ENCODE assay signal across 37 mouse cellular contexts in the genomic region with DNA sequence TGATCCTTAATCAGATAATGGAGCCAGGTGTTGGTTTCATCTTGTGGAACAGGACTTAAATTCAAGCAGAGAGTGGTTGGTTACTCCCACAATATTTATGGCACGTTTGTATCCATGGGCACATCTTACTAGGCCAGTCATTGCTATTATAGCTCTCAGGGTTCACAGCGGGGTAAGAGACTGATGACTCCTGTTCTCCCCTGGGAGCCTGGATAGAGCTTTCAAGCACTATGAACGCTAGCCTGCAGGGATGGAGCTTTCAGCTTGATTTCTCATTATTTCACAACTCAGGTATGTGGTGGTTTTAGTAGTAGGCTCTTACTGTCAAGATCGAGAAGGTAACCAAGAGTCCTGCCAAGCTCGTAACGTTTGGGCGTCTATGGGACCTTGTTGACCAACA. TPM values are rescaled to one million over a fixed set of nuclear protein-coding genes. Genes with fewer than 3 reads are reported as not detected.
"Had no signal": no experiment of that assay in that cellular context is flagged by ENCODE, and none has a peak within 500 bp of the region (broad histone marks: within the 10 kb centered on the region; RNA-seq: fewer than 3 reads in every experiment).

No protein-coding gene starts in this region.

- H3K9ac ChIP-seq: embryonic facial prominence, embryonic 12.5 days; embryonic facial prominence, embryonic 13.5 days; embryonic facial prominence, embryonic 15.5 days; forebrain, embryonic 12.5 days; forebrain, embryonic 13.5 days; forebrain, embryonic 15.5 days; forebrain, postnatal 0 days had no signal

- H3K27me3 ChIP-seq: embryonic facial prominence, embryonic 12.5 days; embryonic facial prominence, embryonic 13.5 days; embryonic facial prominence, embryonic 15.5 days; forebrain, embryonic 12.5 days; forebrain, embryonic 13.5 days; forebrain, embryonic 15.5 days had no signal

- ATAC-seq: forebrain, embryonic 13.5 days; forebrain, embryonic 14.5 days; forebrain, embryonic 15.5 days; forebrain, embryonic 16.5 days; forebrain, postnatal 0 days had no signal

- H3K4me1 ChIP-seq: embryonic facial prominence, embryonic 10.5 days; embryonic facial prominence, embryonic 12.5 days; embryonic facial prominence, embryonic 13.5 days; embryonic facial prominence, embryonic 15.5 days; forebrain, embryonic 10.5 days; forebrain, embryonic 12.5 days; forebrain, embryonic 13.5 days; forebrain, embryonic 15.5 days had no signal

- DNase-seq: cerebellum, adult 8-10 months; cerebellum, adult 9-10 months; cerebellum, adult 9-11 months; cerebellum, postnatal 10 days; cerebellum, postnatal 14 days; cerebellum, postnatal 25 days; cerebellum, postnatal 36 days; embryo, embryonic 11 days; forebrain, postnatal 0 days; gastrocnemius, adult 2 months; gastrocnemius, postnatal 10 days; gastrocnemius, postnatal 14 days; gastrocnemius, postnatal 25 days; gastrocnemius, postnatal 36 days; heart, adult 2 months had no signal

- H3K4me3 ChIP-seq: embryonic facial prominence, embryonic 10.5 days; embryonic facial prominence, embryonic 12.5 days; embryonic facial prominence, embryonic 13.5 days; embryonic facial prominence, embryonic 15.5 days; erythroblast, embryonic 14.5 days; forebrain, embryonic 10.5 days; forebrain, embryonic 12.5 days; forebrain, embryonic 13.5 days; forebrain, embryonic 15.5 days; gastrocnemius, adult 2 months; heart, adult 2 months had no signal

- H3K27ac ChIP-seq: embryonic facial prominence, embryonic 10.5 days; embryonic facial prominence, embryonic 12.5 days; embryonic facial prominence, embryonic 13.5 days; embryonic facial prominence, embryonic 15.5 days; forebrain, embryonic 10.5 days; forebrain, embryonic 12.5 days; forebrain, embryonic 13.5 days; forebrain, embryonic 15.5 days; gastrocnemius, adult 2 months; heart, adult 2 months had no signal

- H3K9me3 ChIP-seq: embryonic facial prominence, embryonic 10.5 days; embryonic facial prominence, embryonic 12.5 days; embryonic facial prominence, embryonic 13.5 days; embryonic facial prominence, embryonic 15.5 days; forebrain, embryonic 10.5 days; forebrain, embryonic 12.5 days; forebrain, embryonic 13.5 days; forebrain, embryonic 15.5 days had no signal

- H3K36me3 ChIP-seq: embryonic facial prominence, embryonic 10.5 days; embryonic facial prominence, embryonic 12.5 days; embryonic facial prominence, embryonic 13.5 days; embryonic facial prominence, embryonic 15.5 days; forebrain, embryonic 10.5 days; forebrain, embryonic 12.5 days; forebrain, embryonic 15.5 days had no signal

- H3K4me2 ChIP-seq: embryonic facial prominence, embryonic 12.5 days; embryonic facial prominence, embryonic 13.5 days; embryonic facial prominence, embryonic 15.5 days; forebrain, embryonic 12.5 days; forebrain, embryonic 13.5 days; forebrain, embryonic 15.5 days had no signal

RNA-seq across cellular contexts. Expression of a gene that starts 7.5 kb away (rescaled TPM):
- total RNA-seq: common myeloid progenitor, adult 5-6 weeks; gastrocnemius, adult 18-20 months; gastrocnemius, adult 2 months; gastrocnemius, adult 8-10 months; gastrocnemius, postnatal 10 days; gastrocnemius, postnatal 14 days; gastrocnemius, postnatal 25 days; gastrocnemius, postnatal 36 days; gastrocnemius, postnatal 4 days; granulocyte monocyte progenitor cell, adult 5-6 weeks; heart, adult 2 months; heart, adult 8-10 months had no signal
- polyA plus RNA-seq: cortical plate, adult 2 months; embryonic facial prominence, embryonic 10.5 days; embryonic facial prominence, embryonic 11.5 days; embryonic facial prominence, embryonic 12.5 days; embryonic facial prominence, embryonic 13.5 days; embryonic facial prominence, embryonic 14.5 days; embryonic facial prominence, embryonic 15.5 days; erythroblast, embryonic 14.5 days; forebrain, embryonic 10.5 days; forebrain, embryonic 11.5 days; forebrain, embryonic 12.5 days; forebrain, embryonic 13.5 days; forebrain, embryonic 14.5 days; forebrain, embryonic 15.5 days; forebrain, embryonic 16.5 days; gonadal fat pad, adult 2 months; heart, adult 2 months had no signal
